Mouse (Mus musculus) CH12.LX (cell line): ENCODE results near the gene Phlda3. TPM values are rescaled to one million over a fixed set of nuclear protein-coding genes. Genes with fewer than 3 reads are reported as not detected.

Experiments used
- DNase-seq: peaks from one replicate; pipeline ENCODE4 v3.0.0-alpha.2; 2013; ENCODE audit errors: extremely low read depth
- H3K27ac ChIP-seq: 2 replicates; pipeline ENCODE4 v1.5.1; 2012; ENCODE audit warnings: low read depth, mild to moderate bottlenecking, control low read depth, moderate library complexity; ENCODE audit not compliant: insufficient read depth
- H3K27me3 ChIP-seq: replicated peaks from 2 replicates; pipeline ENCODE3; 2012; ENCODE audit warnings: inconsistent platforms
- H3K36me3 ChIP-seq, 2 experiments: replicated peaks in 1 of 2; 2 replicates each; pipeline versions ENCODE3 to v1.6.1; 2012; ENCODE audit warnings: inconsistent platforms in 1 of 2, low read length in 1 of 2, mild to moderate bottlenecking in 1 of 2, mixed read lengths in 1 of 2, moderate library complexity in 1 of 2; ENCODE audit not compliant: control insufficient read depth in 1 of 2, insufficient read depth in 1 of 2
- H3K4me1 ChIP-seq, 2 experiments: 2 replicates each; pipeline ENCODE4 v1.6.1; 2012; ENCODE audit warnings: inconsistent platforms in 1 of 2, moderate library complexity in 1 of 2; ENCODE audit not compliant: insufficient read depth in 2 of 2, control insufficient read depth in 1 of 2
- H3K4me2 ChIP-seq: 2 replicates; pipeline ENCODE4 v1.6.1; 2012; ENCODE audit warnings: low read depth, mild to moderate bottlenecking, control low read depth; ENCODE audit not compliant: poor library complexity, insufficient read depth, severe bottlenecking
- H3K4me3 ChIP-seq, 3 experiments: fragments of 150-350 bp in 1 of 3; sonication (generic) in 1 of 3; replicated peaks in 1 of 3; 2 replicates each; pipeline versions ENCODE3 to v1.5.1; 2011 to 2012; ENCODE audit warnings: low read depth in 2 of 3, low read length in 2 of 3, mild to moderate bottlenecking in 2 of 3, moderate library complexity in 2 of 3, control low read depth in 1 of 3, improper control_type of control experiment in 1 of 3, inconsistent platforms in 1 of 3, mixed read lengths in 1 of 3; ENCODE audit not compliant: poor library complexity in 1 of 3
- H3K79me2 ChIP-seq: replicated peaks from 2 replicates; pipeline ENCODE4 v1.6.1; 2012; ENCODE audit warnings: mild to moderate bottlenecking, moderate library complexity; ENCODE audit not compliant: control insufficient read depth, poor library complexity, insufficient read depth, severe bottlenecking; ENCODE audit errors: extremely low read depth
- H3K9ac ChIP-seq: 2 replicates; pipeline ENCODE4 v1.6.1; 2012; ENCODE audit warnings: low read depth, mild to moderate bottlenecking, control low read depth, moderate library complexity; ENCODE audit not compliant: insufficient read depth
- H3K9me3 ChIP-seq: replicated peaks from 2 replicates; pipeline ENCODE3; 2012; ENCODE audit warnings: low read length, inconsistent platforms, mixed read lengths
- CHD2 ChIP-seq: IDR thresholded peaks from 2 replicates; pipeline ENCODE4 v1.6.1; 2011; ENCODE audit warnings: low read length, improper control_type of control experiment
- ELF1 ChIP-seq: IDR thresholded peaks from 2 replicates; pipeline ENCODE4 v1.6.1; 2014; ENCODE audit warnings: low read depth, mild to moderate bottlenecking, inconsistent platforms, low read length, improper control_type of control experiment
- GABPA ChIP-seq: IDR thresholded peaks from 2 replicates; pipeline ENCODE4 v1.6.1; 2012; ENCODE audit warnings: low read depth, low read length, improper control_type of control experiment, inconsistent platforms; ENCODE audit not compliant: insufficient replicate concordance
- MAFK ChIP-seq: IDR thresholded peaks from 2 replicates; pipeline ENCODE4 v1.6.1; 2011; ENCODE audit warnings: low read length, improper control_type of control experiment; ENCODE audit not compliant: insufficient replicate concordance
- MAZ ChIP-seq: IDR thresholded peaks from 2 replicates; pipeline ENCODE4 v1.6.1; 2012; ENCODE audit warnings: low read depth, mild to moderate bottlenecking, inconsistent platforms, low read length, improper control_type of control experiment, moderate library complexity
- MEF2A ChIP-seq: IDR thresholded peaks from 2 replicates; pipeline ENCODE4 v1.6.1; 2014; ENCODE audit warnings: low read depth, mild to moderate bottlenecking, inconsistent platforms, low read length, improper control_type of control experiment, borderline replicate concordance
- MYC ChIP-seq: IDR thresholded peaks from 2 replicates; pipeline ENCODE4 v1.6.1; 2011; ENCODE audit warnings: low read depth, mild to moderate bottlenecking, improper control_type of control experiment, low read length
- POLR2A ChIP-seq: IDR thresholded peaks from 2 replicates; pipeline ENCODE4 v1.6.1; 2011; ENCODE audit warnings: low read depth, mild to moderate bottlenecking, improper control_type of control experiment, low read length
- RAD21 ChIP-seq: IDR thresholded peaks from 2 replicates; pipeline ENCODE4 v1.6.1; 2011; ENCODE audit warnings: low read depth, mild to moderate bottlenecking, low read length, improper control_type of control experiment, moderate library complexity
- SIN3A ChIP-seq: IDR thresholded peaks from 2 replicates; pipeline ENCODE4 v1.6.1; 2012; ENCODE audit warnings: low read length, improper control_type of control experiment, inconsistent platforms
- TBP ChIP-seq: conservative IDR thresholded peaks from 2 replicates; pipeline ENCODE4 v1.6.1; 2011; ENCODE audit warnings: low read depth, low read length, improper control_type of control experiment
- ZKSCAN1 ChIP-seq: IDR thresholded peaks from 2 replicates; pipeline ENCODE4 v1.6.1; 2012; ENCODE audit warnings: low read depth, inconsistent platforms, low read length, improper control_type of control experiment, borderline replicate concordance
- ZMIZ1 ChIP-seq: IDR thresholded peaks from 2 replicates; pipeline ENCODE4 v1.6.1; 2012; ENCODE audit warnings: low read depth, mild to moderate bottlenecking, inconsistent platforms, low read length, improper control_type of control experiment
- ZNF384 ChIP-seq: IDR thresholded peaks from 2 replicates; pipeline ENCODE4 v1.6.1; 2012; ENCODE audit warnings: low read depth, low read length, improper control_type of control experiment, inconsistent platforms
- dilution Hi-C: fragments of 300-500 bp; cut with MboI; formaldehyde crosslinking; loops from 2 replicates; pipeline ENCODE4 v1.14.3; 2020; ENCODE audit warnings: low sequenced_read_pairs; ENCODE audit not compliant: extremely low pct_unique_long_range_greater_than_20kb, extremely low pct_ligation_motif_present
- in situ Hi-C: fragments of 300-500 bp; cut with MboI; formaldehyde crosslinking; loops from 3 replicates; pipeline ENCODE4 v1.14.3; 2019; ENCODE audit warnings: low sequenced_read_pairs, low pct_ligation_motif_present, low pct_unique_long_range_greater_than_20kb, mixed read lengths
- polyA plus RNA-seq: library from polyadenylated mRNA; unstranded; fragments of >175 nt; gene quantifications from 2 replicates; pipeline ENCODE4 v1.2.1, GENCODE M21; 2012; ENCODE audit warnings: low read depth; ENCODE audit not compliant: insufficient read length
- total RNA-seq, 2 experiments: library from RNA; depleted of rRNA; stranded (reverse); fragments of 300-350 nt in 1 of 2; fragments of >200 nt in 1 of 2; gene quantifications; 2 replicates each; pipeline ENCODE4 v1.2.3; 2012 to 2014

Gene Phlda3
- total and polyA plus RNA-seq, 3 experiments, result 37.5 to 98.1 (median 49.5) TPM

DNA sequence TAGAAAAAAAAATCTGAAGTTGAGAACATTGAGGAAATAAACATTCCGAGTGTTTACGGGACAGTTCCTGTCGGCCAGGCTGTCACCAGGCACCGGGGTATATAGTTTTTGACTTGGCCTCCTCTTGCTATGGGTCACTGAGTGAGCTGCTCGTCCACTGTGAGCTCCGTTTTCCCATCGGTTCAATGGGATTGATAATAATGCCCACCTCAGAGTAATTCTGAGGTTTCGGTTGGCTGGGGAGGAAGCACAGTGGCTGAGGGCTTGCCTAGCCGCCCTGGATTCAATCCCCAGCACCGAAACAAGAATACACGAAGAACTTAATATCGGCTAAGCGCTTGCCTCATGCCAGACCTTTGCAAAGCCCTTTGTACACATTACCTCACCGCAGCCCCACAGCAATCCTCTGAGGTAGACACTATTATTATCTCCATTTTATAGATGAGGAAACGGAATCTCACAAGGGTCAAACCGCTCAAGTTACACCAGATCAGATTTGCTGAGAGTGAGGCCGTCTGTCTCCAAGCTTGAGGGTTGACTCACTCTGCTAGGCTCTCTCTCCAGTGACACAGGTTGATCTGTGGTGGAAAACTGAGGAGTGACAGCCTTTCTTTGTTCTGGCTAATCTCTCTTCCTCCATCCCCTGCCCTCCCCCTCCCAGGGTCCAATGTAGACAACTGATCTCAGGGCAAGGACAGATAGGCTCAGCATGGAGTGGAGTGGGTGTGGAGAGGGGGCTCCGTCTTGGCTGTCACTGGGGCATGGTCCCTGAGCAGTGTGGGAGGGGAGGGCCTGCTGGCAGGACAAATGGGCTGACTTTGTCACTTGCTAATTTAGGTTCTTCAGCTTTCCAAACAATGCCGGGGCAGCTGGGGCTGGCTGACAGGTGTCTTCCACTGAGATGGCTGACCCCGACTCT lies 28.6 kb downstream of the Phlda3 start:
- H3K27me3 ChIP-seq, result peaks cover 8% of the 10 kb centered on the region
- no peaks in the 10 kb centered on the region for H3K36me3 ChIP-seq
- no peaks in the 10 kb centered on the region for H3K9me3 ChIP-seq
- H3K4me3 ChIP-seq, result no peak overlapping the region
- in situ Hi-C loops (loop anchor here (5.0 kb wide), 1 partner anchor 43 kb away; the partner anchor contains the start of gene Tnnt2), dilution Hi-C loops (no loop called here)
- H3K4me2 ChIP-seq, result no peak overlapping the region
- no peak overlapping the region for H3K9ac ChIP-seq
- no peaks in the 10 kb centered on the region for H3K79me2 ChIP-seq
- TF ChIP-seq SIN3A (no peak), MAZ (no peak)
- no peak for DNase-seq
- H3K4me1 ChIP-seq, result peaks cover 9 to 39% of the 10 kb centered on the region in 2 experiments
- no peak overlapping the region for H3K27ac ChIP-seq

DNA sequence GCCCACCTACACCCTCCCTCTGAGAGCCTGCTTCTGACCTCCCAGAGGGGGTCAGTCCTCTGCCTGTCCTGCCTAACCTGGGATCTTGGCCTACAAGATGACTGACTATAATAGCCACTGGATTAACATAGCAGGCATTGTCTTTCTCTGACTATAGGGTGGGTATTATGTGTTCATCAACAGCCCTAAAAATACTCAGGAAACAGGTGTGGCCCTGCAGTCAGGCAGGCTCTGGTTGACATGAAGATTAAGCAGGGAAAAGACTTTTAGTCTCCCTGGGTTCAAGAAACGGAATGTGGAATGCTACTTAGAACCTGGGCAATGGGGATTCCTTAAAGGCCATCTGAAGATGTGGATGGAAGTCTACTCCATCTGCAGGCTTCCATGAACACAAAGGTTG lies 32.6 kb downstream of the Phlda3 start:
- Histone ChIP-seq H3K27ac (no peak overlapping the region), H3K27me3 (peaks cover 12% of the 10 kb centered on the region), H3K9me3 (no peaks in the 10 kb centered on the region), H3K4me1 (peaks cover 2 to 26% of the 10 kb centered on the region in 2 experiments), H3K4me3 (no peak overlapping the region), H3K9ac (no peak overlapping the region), H3K79me2 (no peaks in the 10 kb centered on the region), H3K36me3 (no peaks in the 10 kb centered on the region), H3K4me2 (no peak overlapping the region)
- no peak for DNase-seq
- dilution Hi-C loops, result no loop called here
- TF ChIP-seq ZKSCAN1, result no peak
- TF ChIP-seq MAZ, result no peak
- TF ChIP-seq ZMIZ1, result no peak
- no peak for TF ChIP-seq MYC
- in situ Hi-C loops, result no loop called here

- H3K4me2 ChIP-seq, result no peak overlapping the region
- in situ Hi-C loops (no loop called here), dilution Hi-C loops (no loop called here)
- peaks cover 0 to 19% of the 10 kb centered on the region in 2 experiments; a peak in 2 of 4 replicates for H3K4me1 ChIP-seq
- H3K4me3 ChIP-seq, result no peak overlapping the region
- no peaks in the 10 kb centered on the region for H3K79me2 ChIP-seq
- peaks cover 12% of the 10 kb centered on the region for H3K27me3 ChIP-seq
- H3K36me3 ChIP-seq, result no peaks in the 10 kb centered on the region
- no peaks in the 10 kb centered on the region for H3K9me3 ChIP-seq
- H3K9ac ChIP-seq, result no peak overlapping the region
- TF ChIP-seq RAD21 (no peak), TBP (no peak), POLR2A (no peak), ZNF384 (no peak), CHD2 (no peak), ELF1 (no peak), MAFK (no peak), GABPA (no peak), MEF2A (no peak)
- TF ChIP-seq, all 38 proteins: peak for 0
- H3K27ac ChIP-seq, result no peak overlapping the region
- DNase-seq, result no peak
Measured at GRCm38 (mm10) chr1:135799109-135799627, 33.2 kb downstream of the Phlda3 start.
